22 mouse cellular contexts compared by ENCODE assay signal in the genomic region with DNA sequence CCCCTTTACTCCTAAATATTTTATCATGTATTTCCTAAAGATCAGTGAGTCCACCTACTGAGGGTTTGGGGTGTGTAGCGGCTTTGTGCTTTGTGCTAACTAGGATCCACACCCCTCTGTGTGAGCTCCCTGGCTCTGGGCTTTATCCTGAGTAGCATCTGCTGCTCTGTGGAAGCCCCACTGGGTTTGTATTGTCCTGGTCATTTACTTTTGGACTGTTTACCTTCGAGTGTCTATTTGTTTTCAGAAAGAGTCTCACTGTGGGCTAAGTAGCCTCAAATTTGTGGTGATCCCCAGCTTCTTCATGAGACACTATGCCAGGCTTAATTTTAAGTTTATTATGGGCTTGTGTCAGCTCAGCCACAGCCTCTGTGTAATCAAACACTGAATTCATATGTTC. TPM values are rescaled to one million over a fixed set of nuclear protein-coding genes. Genes with fewer than 3 reads are reported as not detected.
DNase-seq lines count a peak whose midpoint lies in the region; ATAC-seq and TF ChIP-seq lines count a peak whose summit lies in the region.
"Had no signal": no experiment of that assay in that cellular context is flagged by ENCODE, and none has a peak within 500 bp of the region (broad histone marks: within the 10 kb centered on the region; RNA-seq: fewer than 3 reads in every experiment).

No protein-coding gene starts in this region.

- no peak overlapping the region for H3K9ac ChIP-seq in ES-E14 (ENCODE audit: insufficient read depth, low read depth, low read length, poor library complexity, severe bottlenecking)
- no peak overlapping the region for H3K9ac ChIP-seq in intestine, embryonic 16.5 days (ENCODE audit: low read depth, low read length)
- H3K9ac ChIP-seq: embryonic facial prominence, embryonic 13.5 days; embryonic facial prominence, embryonic 15.5 days; forebrain, embryonic 12.5 days had no signal

- TF ChIP-seq CTCF in layer of hippocampus, adult 2 months (conservative IDR thresholded peaks at IDR 0.05), result no peak

- intact Hi-C loops in left cerebral cortex, postnatal 10 days (cut with DNase I), result no loop called here

- ATAC-seq in intestine, embryonic 16.5 days, result no peak
- ATAC-seq: CD4-positive, CD25-positive, alpha-beta regulatory T cell, adult 4 months; forebrain, embryonic 14.5 days; forebrain, embryonic 16.5 days had no signal

- no peak overlapping the region for H3K4me2 ChIP-seq in intestine, embryonic 16.5 days (ENCODE audit: low read depth, low read length)
- H3K4me2 ChIP-seq: embryonic facial prominence, embryonic 13.5 days; embryonic facial prominence, embryonic 15.5 days; forebrain, embryonic 12.5 days had no signal

- in situ Hi-C loops in ES-E14 (cut with MboI; ENCODE audit: low sequenced_read_pairs in 2 of 2, unreplicated experiment in 2 of 2), result no loop called here

- peaks cover 5% of the 10 kb centered on the region for H3K36me3 ChIP-seq in ES-E14 (ENCODE audit: control insufficient read depth, insufficient read depth, low read length, poor library complexity, severe bottlenecking)
- no peaks in the 10 kb centered on the region for H3K36me3 ChIP-seq in intestine, embryonic 16.5 days (ENCODE audit: control insufficient read depth, insufficient read depth, low read length)

- H3K4me1 ChIP-seq in ES-E14 (ENCODE audit: control insufficient read depth in 2 of 2, insufficient read depth in 2 of 2, low read length in 2 of 2, poor library complexity in 1 of 2), result no peaks in the 10 kb centered on the region
- no peaks in the 10 kb centered on the region for H3K4me1 ChIP-seq in intestine, embryonic 16.5 days (ENCODE audit: control insufficient read depth, insufficient read depth, low read length)
- H3K4me1 ChIP-seq: embryonic facial prominence, embryonic 13.5 days; embryonic facial prominence, embryonic 15.5 days; forebrain, embryonic 10.5 days; forebrain, embryonic 12.5 days had no signal

- no peaks in the 10 kb centered on the region for H3K9me3 ChIP-seq in ES-E14 (ENCODE audit: control insufficient read depth, insufficient read depth, low read depth, low read length)
- no peaks in the 10 kb centered on the region for H3K9me3 ChIP-seq in intestine, embryonic 16.5 days (ENCODE audit: control insufficient read depth, low read length)
- H3K9me3 ChIP-seq: embryonic facial prominence, embryonic 13.5 days; embryonic facial prominence, embryonic 15.5 days; forebrain, embryonic 10.5 days; forebrain, embryonic 12.5 days; G1E had no signal

- 0 out of 2 replicates have a peak overlapping the region, but pooled peaks have one; percentile 36 for H3K27ac ChIP-seq in layer of hippocampus, adult 2 months
- H3K27ac ChIP-seq in ES-E14 (ENCODE audit: insufficient read depth, low read depth, low read length, poor library complexity, severe bottlenecking), result no peak overlapping the region
- no peak overlapping the region for H3K27ac ChIP-seq in intestine, embryonic 16.5 days (ENCODE audit: low read length)
- H3K27ac ChIP-seq: embryonic facial prominence, embryonic 13.5 days; embryonic facial prominence, embryonic 15.5 days; forebrain, embryonic 10.5 days; forebrain, embryonic 12.5 days had no signal

- DNase-seq in layer of hippocampus, adult 2 months (ENCODE audit: low spot score in 2 of 2), result no peak
- no peak for DNase-seq in layer of hippocampus, adult 18-20 months (ENCODE audit: low spot score in 2 of 2)
- DNase-seq in ES-E14 (ENCODE audit: low read depth, low spot score) (peak; percentile 6), ZHBTc4 (ENCODE audit: low read depth, low spot score) (peak; percentile 35)
- DNase-seq in left cerebral cortex, postnatal 10 days (ENCODE audit: extremely low spot score in 1 of 2, low spot score in 2 of 2), result no peak
- DNase-seq: adrenal gland, adult 2 months; adrenal gland, postnatal 10 days; adrenal gland, postnatal 25 days; cerebellum, adult 11 months; cerebellum, adult 18-20 months; embryo, embryonic 11 days had no signal

- no peak overlapping the region for H3K4me3 ChIP-seq in layer of hippocampus, adult 2 months
- H3K4me3 ChIP-seq in ES-E14 (ENCODE audit: insufficient read depth in 1 of 2, low read depth in 1 of 2, low read length in 2 of 2, poor library complexity in 1 of 2, severe bottlenecking in 1 of 2), result no peak overlapping the region
- H3K4me3 ChIP-seq in intestine, embryonic 16.5 days (ENCODE audit: low read length), result no peak overlapping the region
- H3K4me3 ChIP-seq: embryonic facial prominence, embryonic 13.5 days; embryonic facial prominence, embryonic 15.5 days; erythroblast, embryonic 14.5 days; forebrain, embryonic 10.5 days; forebrain, embryonic 12.5 days had no signal

- WGBS in intestine, embryonic 16.5 days, result 55% methylated on average over 2 of the region's 2 CpGs

- no peaks in the 10 kb centered on the region for H3K27me3 ChIP-seq in intestine, embryonic 16.5 days (replicated peaks; ENCODE audit: control insufficient read depth, insufficient read depth, low read length)
- H3K27me3 ChIP-seq: CH12.LX; embryonic facial prominence, embryonic 13.5 days; embryonic facial prominence, embryonic 15.5 days; forebrain, embryonic 12.5 days had no signal

TF ChIP-seq in ES-E14, 5 proteins besides CTCF, POLR2A, EP300 and RAD21:
- no peak for TF ChIP-seq ZNF384 (IDR thresholded peaks at IDR 0.05; ENCODE audit: low read depth, low read length)
- TF ChIP-seq ZC3H11A (IDR thresholded peaks at IDR 0.05; ENCODE audit: borderline replicate concordance, low read depth, low read length), result no peak
- no peak for TF ChIP-seq MAFK (IDR thresholded peaks at IDR 0.05; ENCODE audit: insufficient read depth, low read depth, low read length)
- TF ChIP-seq CHD2 (IDR thresholded peaks at IDR 0.05; ENCODE audit: low read depth, low read length), result no peak
- TF ChIP-seq HCFC1 (IDR thresholded peaks at IDR 0.05; ENCODE audit: borderline replicate concordance, insufficient read depth, low read length), result no peak

RNA-seq across cellular contexts. Expression of gene Ogdhl, which starts 52.8 kb away (rescaled TPM):
- 10 to 100 TPM; 89.9 to 96.3 TPM for total RNA-seq in layer of hippocampus, adult 2 months (2021)
- 100 to 1,000 TPM; 103 to 111 TPM for total RNA-seq in layer of hippocampus, adult 18-20 months (2021)
- 46.6 and 77.5 TPM in 2 replicates for total RNA-seq in ES-E14 (2012; rRNA removed)
- total RNA-seq in left cerebral cortex, postnatal 10 days (2021), result 10 to 100 TPM; 55.3 to 63.5 TPM
- polyA plus RNA-seq in intestine, embryonic 16.5 days (2015; fragmentation: Nextera tagmentation; extraction: Ambion mirVana), result 20.7 and 24.2 TPM in 2 replicates
- polyA plus RNA-seq: CD4-positive, CD25-positive, alpha-beta regulatory T cell, adult 4 months; erythroblast, embryonic 14.5 days had no signal

Comparison
In these comparisons a context has a peak if more than half of its experiments do, and no peak if none do; other contexts are left out.
1. DNase-seq: peak in ES-E14 (single experiment) and ZHBTc4 (single experiment); none in layer of hippocampus, adult 2 months (0 of 2), layer of hippocampus, adult 18-20 months (0 of 2) and left cerebral cortex, postnatal 10 days (0 of 2).